Mouse (Mus musculus) stomach, embryonic 15.5 days (tissue): ENCODE measurements around the gene Haus3. TPM values are rescaled to one million over a fixed set of nuclear protein-coding genes. Genes with fewer than 3 reads are reported as not detected.

ENCODE experiments used
- ATAC-seq: fragments of 200-750 bp; cut with Nextera tagmentation; 2 replicates; pipeline ENCODE4 v1.8.0; 2017; ENCODE audit warnings: low read depth, moderate number of reproducible peaks, moderate TSS enrichment; ENCODE audit not compliant: insufficient read depth, low FRiP score
- H3K27ac ChIP-seq: fragments of 300-500 bp; sonication (generic); 2 replicates; pipeline ENCODE4 v1.5.1; 2015; ENCODE audit warnings: mild to moderate bottlenecking, inconsistent platforms
- H3K27me3 ChIP-seq: fragments of 300-500 bp; sonication (generic); replicated peaks from 2 replicates; pipeline ENCODE4 v1.6.1; 2015; ENCODE audit warnings: inconsistent platforms
- H3K36me3 ChIP-seq: fragments of 300-500 bp; sonication (generic); 2 replicates; pipeline ENCODE4 v1.6.1; 2015; ENCODE audit warnings: inconsistent platforms
- H3K4me1 ChIP-seq: fragments of 300-500 bp; sonication (generic); 2 replicates; pipeline ENCODE4 v1.6.1; 2015; ENCODE audit warnings: inconsistent platforms
- H3K4me2 ChIP-seq: fragments of 300-500 bp; sonication (generic); 2 replicates; pipeline ENCODE4 v1.6.1; 2015; ENCODE audit warnings: mild to moderate bottlenecking, inconsistent platforms
- H3K4me3 ChIP-seq: fragments of 300-500 bp; sonication (generic); replicated peaks from 2 replicates; pipeline ENCODE4 v1.5.1; 2015; ENCODE audit warnings: inconsistent platforms
- H3K9ac ChIP-seq: fragments of 300-500 bp; sonication (generic); 2 replicates; pipeline ENCODE4 v1.6.1; 2015; ENCODE audit warnings: inconsistent platforms
- H3K9me3 ChIP-seq: fragments of 300-500 bp; sonication (generic); 2 replicates; pipeline ENCODE4 v1.6.1; 2016; ENCODE audit warnings: inconsistent platforms
- whole genome bisulfite sequencing: fragments of 180-500 bp; shearing (Covaris S2); methylation state at CpG from one replicate; pipeline ENCODE4 v1.1.7; 2015; 5-methylcytosine and 5-hydroxymethylcytosine counted together
- polyA plus RNA-seq: library from polyadenylated mRNA; unstranded; fragments of >200 nt; fragmentation: Nextera tagmentation; extraction: Ambion mirVana; gene quantifications from 2 replicates; pipeline ENCODE4 v1.2.1, GENCODE M21; 2015

Gene Haus3
- polyA plus RNA-seq: 33.7 and 35.9 TPM in 2 replicates

GRCm38 (mm10) chr5:34168950-34169891, at the start of gene Haus3, which contains the start of gene Poln:
Gene Haus3 (minus strand): TSS chr5:34169527.
Gene Poln (minus strand): TSS chr5:34169448.
- WGBS: under 1% methylated on average over 57 of the region's 57 CpGs
- Histone ChIP-seq H3K4me1 (peaks cover 7% of the 10 kb centered on the region), H3K36me3 (no peaks in the 10 kb centered on the region), H3K9me3 (no peaks in the 10 kb centered on the region), H3K4me3 (peak within 1 kb of the TSS; percentile 88), H3K27me3 (no peaks in the 10 kb centered on the region), H3K9ac (peak within 1 kb of the TSS; percentile 80), H3K4me2 (peak within 1 kb of the TSS; percentile 69), H3K27ac (peak within 1 kb of the TSS; percentile 90)
- ATAC-seq: peak; percentile 100

GRCm38 (mm10) chr5:34218672-34219071, 49.3 kb upstream of the Haus3 start:
- WGBS: 50% methylated on average over 5 of the region's 5 CpGs
- Histone ChIP-seq H3K4me1 (no peaks in the 10 kb centered on the region; the same call in 1 of the 2 replicates), H3K9me3 (no peaks in the 10 kb centered on the region), H3K4me2 (no peak overlapping the region), H3K36me3 (no peaks in the 10 kb centered on the region), H3K4me3 (no peak overlapping the region), H3K9ac (no peak overlapping the region), H3K27me3 (no peaks in the 10 kb centered on the region), H3K27ac (no peak overlapping the region)
- no peak for ATAC-seq

GRCm38 (mm10) chr5:34217756-34218155, 48.4 kb upstream of the Haus3 start:
- Histone ChIP-seq H3K4me2 (no peak overlapping the region), H3K27ac (no peak overlapping the region), H3K9ac (no peak overlapping the region), H3K4me1 (no peaks in the 10 kb centered on the region; the same call in 1 of the 2 replicates), H3K4me3 (no peak overlapping the region), H3K27me3 (no peaks in the 10 kb centered on the region), H3K9me3 (no peaks in the 10 kb centered on the region), H3K36me3 (no peaks in the 10 kb centered on the region)
- 36% methylated on average over 9 of the region's 9 CpGs for WGBS
- no peak for ATAC-seq

- Histone ChIP-seq H3K27ac (no peak overlapping the region), H3K9ac (no peak overlapping the region), H3K4me2 (no peak overlapping the region), H3K27me3 (no peaks in the 10 kb centered on the region), H3K9me3 (no peaks in the 10 kb centered on the region), H3K36me3 (no peaks in the 10 kb centered on the region), H3K4me1 (no peaks in the 10 kb centered on the region; the same call in 1 of the 2 replicates), H3K4me3 (no peak overlapping the region)
- no peak for ATAC-seq
- WGBS: 81% methylated on average over 7 of the region's 7 CpGs
These were observed 46.7 kb upstream of the Haus3 start for GRCm38 (mm10) chr5:34216025-34216424.

- Histone ChIP-seq H3K36me3 (no peaks in the 10 kb centered on the region), H3K27ac (no peak overlapping the region), H3K4me3 (no peak overlapping the region), H3K27me3 (no peaks in the 10 kb centered on the region), H3K4me2 (no peak overlapping the region), H3K4me1 (no peaks in the 10 kb centered on the region; the same call in 1 of the 2 replicates), H3K9me3 (no peaks in the 10 kb centered on the region), H3K9ac (no peak overlapping the region)
- WGBS: 54% methylated on average over 8 of the region's 8 CpGs
- no peak for ATAC-seq
These were observed 44.3 kb upstream of the Haus3 start for GRCm38 (mm10) chr5:34213659-34214058.

- peak; percentile 85 for ATAC-seq
- WGBS: 0% methylated on average over 1 of the region's 1 CpGs
These were observed 41.0 kb upstream of the Haus3 start for GRCm38 (mm10) chr5:34210279-34210678.

GRCm38 (mm10) chr5:34207503-34207902, 38.2 kb upstream of the Haus3 start:
- Histone ChIP-seq H3K4me3 (no peak overlapping the region), H3K4me2 (no peak overlapping the region), H3K9me3 (no peaks in the 10 kb centered on the region), H3K27ac (no peak overlapping the region), H3K9ac (no peak overlapping the region), H3K4me1 (no peaks in the 10 kb centered on the region), H3K27me3 (no peaks in the 10 kb centered on the region), H3K36me3 (no peaks in the 10 kb centered on the region)
- no peak for ATAC-seq
- WGBS: 30% methylated on average over 3 of the region's 3 CpGs

More at GRCm38 (mm10) chr5:34210279-34210678, 41.0 kb upstream of the Haus3 start:
- Histone ChIP-seq H3K27ac (no peak overlapping the region), H3K4me2 (no peak overlapping the region), H3K27me3 (no peaks in the 10 kb centered on the region), H3K4me3 (no peak overlapping the region), H3K9me3 (no peaks in the 10 kb centered on the region), H3K9ac (no peak overlapping the region), H3K36me3 (no peaks in the 10 kb centered on the region), H3K4me1 (no peaks in the 10 kb centered on the region)

GRCm38 (mm10) chr5:34205788-34206187, 36.5 kb upstream of the Haus3 start:
- H3K27me3 ChIP-seq: no peaks in the 10 kb centered on the region
- H3K4me1 ChIP-seq: no peaks in the 10 kb centered on the region
- H3K4me3 ChIP-seq: no peak overlapping the region
- ATAC-seq: no peak
- H3K9me3 ChIP-seq: no peaks in the 10 kb centered on the region
- WGBS: 54% methylated on average over 2 of the region's 2 CpGs
- H3K36me3 ChIP-seq: no peaks in the 10 kb centered on the region
- no peak overlapping the region for H3K4me2 ChIP-seq
- no peak overlapping the region for H3K9ac ChIP-seq
- H3K27ac ChIP-seq: no peak overlapping the region

GRCm38 (mm10) chr5:34204911-34205310, 35.6 kb upstream of the Haus3 start:
- ATAC-seq: no peak
- no peaks in the 10 kb centered on the region for H3K4me1 ChIP-seq
- H3K27me3 ChIP-seq: no peaks in the 10 kb centered on the region
- H3K9me3 ChIP-seq: no peaks in the 10 kb centered on the region
- no peak overlapping the region for H3K27ac ChIP-seq
- no peak overlapping the region for H3K4me3 ChIP-seq
- no peak overlapping the region for H3K9ac ChIP-seq
- WGBS: 86% methylated on average over 2 of the region's 2 CpGs
- H3K4me2 ChIP-seq: no peak overlapping the region
- no peaks in the 10 kb centered on the region for H3K36me3 ChIP-seq

- Histone ChIP-seq H3K27me3 (no peaks in the 10 kb centered on the region), H3K4me1 (no peaks in the 10 kb centered on the region), H3K9ac (no peak overlapping the region), H3K36me3 (no peaks in the 10 kb centered on the region), H3K9me3 (no peaks in the 10 kb centered on the region), H3K27ac (no peak overlapping the region), H3K4me3 (no peak overlapping the region), H3K4me2 (no peak overlapping the region)
- ATAC-seq: no peak
- WGBS: 67% methylated on average over 4 of the region's 4 CpGs
These were observed 32.7 kb upstream of the Haus3 start for GRCm38 (mm10) chr5:34202006-34202405.

GRCm38 (mm10) chr5:34201396-34201795, 32.1 kb upstream of the Haus3 start:
- Histone ChIP-seq H3K9ac (no peak overlapping the region), H3K27me3 (no peaks in the 10 kb centered on the region), H3K27ac (no peak overlapping the region), H3K4me3 (no peak overlapping the region), H3K9me3 (no peaks in the 10 kb centered on the region), H3K4me1 (no peaks in the 10 kb centered on the region), H3K4me2 (no peak overlapping the region), H3K36me3 (no peaks in the 10 kb centered on the region)
- WGBS: 70% methylated on average over 2 of the region's 2 CpGs
- ATAC-seq: no peak

GRCm38 (mm10) chr5:34198615-34199014, 29.3 kb upstream of the Haus3 start:
- ATAC-seq: no peak
- Histone ChIP-seq H3K36me3 (no peaks in the 10 kb centered on the region), H3K4me3 (no peak overlapping the region), H3K9ac (no peak overlapping the region), H3K4me2 (no peak overlapping the region), H3K9me3 (no peaks in the 10 kb centered on the region), H3K27me3 (no peaks in the 10 kb centered on the region), H3K4me1 (no peaks in the 10 kb centered on the region), H3K27ac (no peak overlapping the region)
- 87% methylated on average over 6 of the region's 6 CpGs for WGBS
